Mouse (Mus musculus) liver, embryonic 14.5 days (tissue): ENCODE results near the gene Rabgap1l.

Source experiments
- CTCF ChIP-seq: IDR thresholded peaks from 2 replicates; pipeline ENCODE4 v1.5.1; 2016; ENCODE audit warnings: antibody characterized with exemption, low read depth, control low read depth
- EP300 ChIP-seq: IDR thresholded peaks from 2 replicates; pipeline ENCODE4 v1.6.1; 2016; ENCODE audit warnings: antibody characterized with exemption, low read depth

- TF ChIP-seq CTCF: no peak
- no peak for TF ChIP-seq EP300
These were observed 274.5 kb downstream of the Rabgap1l start for GRCm38 (mm10) chr1:160518552-160518951.
